Mouse (Mus musculus) left cerebral cortex, adult 2 months (tissue): ENCODE measurements around the gene Srbd1. TPM values are rescaled to one million over a fixed set of nuclear protein-coding genes. Genes with fewer than 3 reads are reported as not detected.

Experiments
- DNase-seq, 2 experiments: peaks; one replicate each; pipeline ENCODE4 v3.0.0; 2021 to 2022; ENCODE audit warnings: low spot score in 2 of 2, mixed read lengths in 1 of 2; ENCODE audit errors: extremely low spot score in 1 of 2
- H3K27ac ChIP-seq: fragments of 200-600 bp; 2 replicates; pipeline ENCODE4 v1.8.1; 2022
- H3K4me3 ChIP-seq: fragments of 200-600 bp; 2 replicates; pipeline ENCODE4 v1.8.1; 2022
- CTCF ChIP-seq: fragments of 200-600 bp; IDR thresholded peaks from 2 replicates; pipeline ENCODE4 v1.8.1; 2022; ENCODE audit warnings: antibody characterized with exemption, mild to moderate bottlenecking, moderate library complexity
- intact Hi-C: fragments of 180-260 bp; cut with DNase I; formaldehyde crosslinking; loops from one replicate; pipeline ENCODE4 v1.15.1; 2025
- total RNA-seq, 2 experiments: library from RNA; stranded (reverse); gene quantifications; 2 replicates each; pipeline ENCODE4 v1.2.3; 2021

Gene Srbd1
- total RNA-seq, 2 experiments from 2014 or later: 12.7 to 16.5 TPM

- no peak for TF ChIP-seq CTCF
- intact Hi-C loops: no loop called here
- no peak for DNase-seq
- Histone ChIP-seq H3K4me3 (no peak overlapping the region), H3K27ac (no peak overlapping the region)
These were observed 149.9 kb downstream of the Srbd1 start for GRCm38 (mm10) chr17:85995086-85995485.

- no peak for DNase-seq
- no peak overlapping the region for H3K4me3 ChIP-seq
- intact Hi-C loops: no loop called here
- no peak overlapping the region for H3K27ac ChIP-seq
- no peak for TF ChIP-seq CTCF
These were observed 155.8 kb downstream of the Srbd1 start for GRCm38 (mm10) chr17:85989058-85989769.

GRCm38 (mm10) chr17:85987531-85987930, 157.4 kb downstream of the Srbd1 start:
- DNase-seq: no peak
- no peak for TF ChIP-seq CTCF
- Histone ChIP-seq H3K4me3 (no peak overlapping the region), H3K27ac (no peak overlapping the region)
- intact Hi-C loops: no loop called here

GRCm38 (mm10) chr17:85986624-85987023, 158.4 kb downstream of the Srbd1 start:
- intact Hi-C loops: no loop called here
- no peak for DNase-seq
- no peak overlapping the region for H3K4me3 ChIP-seq
- H3K27ac ChIP-seq: no peak overlapping the region
- TF ChIP-seq CTCF: no peak

GRCm38 (mm10) chr17:85986181-85986580, 158.8 kb downstream of the Srbd1 start:
- DNase-seq: no peak
- no peak for TF ChIP-seq CTCF
- H3K4me3 ChIP-seq: no peak overlapping the region
- intact Hi-C loops: no loop called here
- no peak overlapping the region for H3K27ac ChIP-seq

GRCm38 (mm10) chr17:85985131-85985530, 159.8 kb downstream of the Srbd1 start:
- DNase-seq: no peak
- Histone ChIP-seq H3K4me3 (no peak overlapping the region), H3K27ac (no peak overlapping the region)
- intact Hi-C loops: no loop called here
- no peak for TF ChIP-seq CTCF

GRCm38 (mm10) chr17:85982271-85982670, 162.7 kb downstream of the Srbd1 start:
- no peak overlapping the region for H3K27ac ChIP-seq
- intact Hi-C loops: no loop called here
- H3K4me3 ChIP-seq: no peak overlapping the region
- DNase-seq: no peak
- TF ChIP-seq CTCF: no peak

- TF ChIP-seq CTCF: no peak
- H3K4me3 ChIP-seq: no peak overlapping the region
- no peak overlapping the region for H3K27ac ChIP-seq
- no peak for DNase-seq
- intact Hi-C loops: no loop called here
These were observed 163.1 kb downstream of the Srbd1 start for GRCm38 (mm10) chr17:85981869-85982268.

GRCm38 (mm10) chr17:85978876-85979275, 166.1 kb downstream of the Srbd1 start:
- no peak for DNase-seq
- intact Hi-C loops: no loop called here
- H3K4me3 ChIP-seq: no peak overlapping the region
- no peak overlapping the region for H3K27ac ChIP-seq
- no peak for TF ChIP-seq CTCF

GRCm38 (mm10) chr17:85975077-85975476, 169.9 kb downstream of the Srbd1 start:
- Histone ChIP-seq H3K4me3 (no peak overlapping the region), H3K27ac (no peak overlapping the region)
- TF ChIP-seq CTCF: no peak
- no peak for DNase-seq
- intact Hi-C loops: no loop called here

- TF ChIP-seq CTCF: no peak
These were observed 170.4 kb downstream of the Srbd1 start for GRCm38 (mm10) chr17:85974591-85974990.

GRCm38 (mm10) chr17:85971120-85971519, 173.9 kb downstream of the Srbd1 start:
- Histone ChIP-seq H3K27ac (no peak overlapping the region), H3K4me3 (no peak overlapping the region)
- DNase-seq: no peak
- intact Hi-C loops: no loop called here
- no peak for TF ChIP-seq CTCF

More at GRCm38 (mm10) chr17:85974591-85974990, 170.4 kb downstream of the Srbd1 start:
- H3K4me3 ChIP-seq: no peak overlapping the region
- intact Hi-C loops: no loop called here
- H3K27ac ChIP-seq: no peak overlapping the region
- no peak for DNase-seq

GRCm38 (mm10) chr17:85961653-85962052, 183.3 kb downstream of the Srbd1 start:
- no peak overlapping the region for H3K4me3 ChIP-seq
- TF ChIP-seq CTCF: no peak
- H3K27ac ChIP-seq: no peak overlapping the region
- no peak for DNase-seq
- intact Hi-C loops: loop anchor here (5.0 kb wide), 1 partner anchor 84 kb away; no protein-coding TSS in a partner anchor
